Mouse (Mus musculus): ENCODE results near the gene Ky.

DNA sequence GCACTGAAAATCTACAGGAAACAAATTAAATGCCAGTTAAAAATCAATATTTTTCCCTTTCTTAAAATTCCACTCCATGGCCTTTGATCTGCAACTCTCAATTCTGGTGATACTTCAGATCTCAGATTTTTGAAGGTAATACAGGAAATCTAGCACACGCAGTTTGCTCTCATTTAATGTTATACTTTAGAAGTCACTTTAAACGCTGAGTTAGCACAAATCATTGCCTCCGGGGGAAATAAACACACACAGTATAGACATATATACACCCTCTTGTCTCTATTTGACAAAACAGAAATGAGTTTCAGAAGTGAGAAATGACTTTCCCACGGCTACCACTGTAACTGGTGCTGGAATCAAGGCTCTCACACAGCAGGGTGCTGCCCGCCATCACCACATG lies 81.8 kb downstream of the Ky start:
- no peak for TF ChIP-seq EP300 (optimal IDR thresholded peaks at IDR 0.05)
- no peak for TF ChIP-seq CTCF (IDR thresholded peaks at IDR 0.05; ENCODE audit: low read depth)
